In genomic region chr19:4833977-4834376, GRCm38 (mm10) we compare ENCODE assay signal across 25 mouse cellular contexts. TPM values are rescaled to one million over a fixed set of nuclear protein-coding genes. Genes with fewer than 3 reads are reported as not detected.
DNase-seq lines count a peak whose midpoint lies in the region; ATAC-seq and TF ChIP-seq lines count a peak whose summit lies in the region.
"Had no signal": no experiment of that assay in that cellular context is flagged by ENCODE, and none has a peak within 500 bp of the region (broad histone marks: within the 10 kb centered on the region; RNA-seq: fewer than 3 reads in every experiment).

No protein-coding gene starts in this region.

- H3K9ac ChIP-seq in midbrain, embryonic 16.5 days (ENCODE audit: low read depth, low read length), result no peak overlapping the region
- H3K9ac ChIP-seq in heart, embryonic 11.5 days (ENCODE audit: low read depth, low read length), result no peak overlapping the region
- H3K9ac ChIP-seq: forebrain, embryonic 13.5 days; forebrain, postnatal 0 days; hindbrain, embryonic 12.5 days had no signal

- peaks cover 4% of the 10 kb centered on the region; the same call in 1 of the 2 replicates for H3K36me3 ChIP-seq in midbrain, embryonic 16.5 days (ENCODE audit: control insufficient read depth, insufficient read depth, low read length)
- H3K36me3 ChIP-seq in heart, embryonic 11.5 days (ENCODE audit: control insufficient read depth, insufficient read depth, low read length), result no peaks in the 10 kb centered on the region

- H3K27me3 ChIP-seq in midbrain, embryonic 16.5 days (ENCODE audit: control insufficient read depth, insufficient read depth, low read depth, low read length), result no peaks in the 10 kb centered on the region
- H3K27me3 ChIP-seq in heart, embryonic 11.5 days (ENCODE audit: control insufficient read depth, insufficient read depth, low read length), result no peaks in the 10 kb centered on the region
- H3K27me3 ChIP-seq: forebrain, embryonic 13.5 days; hindbrain, embryonic 12.5 days had no signal

- H3K9me3 ChIP-seq in midbrain, embryonic 16.5 days (replicated peaks; ENCODE audit: control insufficient read depth, low read length, poor library complexity, severe bottlenecking), result no peaks in the 10 kb centered on the region
- no peaks in the 10 kb centered on the region for H3K9me3 ChIP-seq in heart, embryonic 11.5 days (replicated peaks; ENCODE audit: control insufficient read depth, low read length)
- H3K9me3 ChIP-seq: embryonic facial prominence, embryonic 10.5 days; forebrain, embryonic 13.5 days; G1E; hindbrain, embryonic 12.5 days had no signal

- peaks cover 10% of the 10 kb centered on the region for H3K4me1 ChIP-seq in midbrain, embryonic 16.5 days (ENCODE audit: control insufficient read depth, insufficient read depth, low read length)
- H3K4me1 ChIP-seq in heart, embryonic 11.5 days (ENCODE audit: control insufficient read depth, insufficient read depth, low read length), result peaks cover 6% of the 10 kb centered on the region; the same call in 1 of the 2 replicates

- DNase-seq in adrenal gland, adult (ENCODE audit: inconsistent age in 2 of 2, low spot score in 1 of 2), result peak; percentile 71 to 81
- no peak for DNase-seq in adrenal gland, postnatal 4 days (ENCODE audit: low spot score in 2 of 2)
- peak; percentile 54 for DNase-seq in gastrocnemius, adult 2 months
- DNase-seq in gastrocnemius, postnatal 4 days (ENCODE audit: low spot score in 2 of 2), result no peak
- peak; percentile 41 for DNase-seq in testis, postnatal 14 days (ENCODE audit: low spot score)
- no peak for DNase-seq in testis, postnatal 10 days (ENCODE audit: low spot score)
- DNase-seq: B cell, adult 2 months; cerebellum, adult 18-20 months; cerebellum, postnatal 10 days; forebrain, postnatal 0 days; heart, postnatal 10 days; heart, postnatal 4 days had no signal

- H3K4me3 ChIP-seq in gastrocnemius, adult 2 months, result no peak overlapping the region
- no peak overlapping the region for H3K4me3 ChIP-seq in midbrain, embryonic 16.5 days (ENCODE audit: low read depth, low read length)
- H3K4me3 ChIP-seq in heart, embryonic 11.5 days (ENCODE audit: low read depth, low read length), result no peak overlapping the region
- H3K4me3 ChIP-seq: embryonic facial prominence, embryonic 10.5 days; forebrain, embryonic 13.5 days; hindbrain, embryonic 12.5 days had no signal

- no peak for ATAC-seq in midbrain, embryonic 16.5 days
- ATAC-seq in heart, embryonic 11.5 days (replicated peaks; ENCODE audit: insufficient number of reproducible peaks, low FRiP score, low TSS enrichment), result no peak
- ATAC-seq: CD4-positive, CD25-positive, alpha-beta regulatory T cell, adult 4 months; forebrain, embryonic 13.5 days; forebrain, postnatal 0 days; hindbrain, embryonic 16.5 days; inflammation-experienced regulatory T-cells, adult 6 months; intestine, postnatal 0 days had no signal

- H3K27ac ChIP-seq in gastrocnemius, adult 2 months, result no peak overlapping the region
- H3K27ac ChIP-seq in midbrain, embryonic 16.5 days (ENCODE audit: low read length), result no peak overlapping the region
- no peak overlapping the region for H3K27ac ChIP-seq in heart, embryonic 11.5 days (ENCODE audit: low read depth, low read length)
- H3K27ac ChIP-seq: embryonic facial prominence, embryonic 10.5 days; forebrain, embryonic 13.5 days; hindbrain, embryonic 12.5 days had no signal

- no peak for TF ChIP-seq CTCF in gastrocnemius, adult 2 months (IDR thresholded peaks at IDR 0.05)

- 89% methylated on average over 8 of the region's 8 CpGs for WGBS in midbrain, embryonic 16.5 days
- WGBS in heart, embryonic 11.5 days (ENCODE audit: insufficient replicate concordance), result 84% methylated on average over 8 of the region's 8 CpGs

- H3K4me2 ChIP-seq in midbrain, embryonic 16.5 days (ENCODE audit: low read length), result no peak overlapping the region
- H3K4me2 ChIP-seq in heart, embryonic 11.5 days, result no peak overlapping the region
- H3K4me2 ChIP-seq: forebrain, embryonic 13.5 days; hindbrain, embryonic 12.5 days had no signal

- intact Hi-C loops in gastrocnemius, adult 2 months (cut with DNase I), result no loop called here

RNA-seq across cellular contexts. Expression of gene Ccs, which starts 5.2 kb away (rescaled TPM):
- total RNA-seq in adrenal gland, postnatal 4 days (2021), result 10 to 100 TPM; 87.5 to 98.7 TPM
- 10 to 100 TPM; 17.4 to 24.8 TPM for total RNA-seq in gastrocnemius, adult 2 months (2021)
- 10 to 100 TPM; 40.7 to 44.0 TPM for total RNA-seq in gastrocnemius, postnatal 4 days (2021)
- polyA plus RNA-seq in midbrain, embryonic 16.5 days (2015; fragmentation: Nextera tagmentation; extraction: Ambion mirVana), result 33.3 and 42.5 TPM in 2 replicates
- 37.5 and 38.8 TPM in 2 replicates for polyA plus RNA-seq in heart, embryonic 11.5 days (2014; fragmentation: Nextera tagmentation; extraction: Ambion mirVana)

RNA-seq across cellular contexts. Expression of gene Ccdc87, which starts 5.2 kb away (rescaled TPM):
- total RNA-seq in adrenal gland, postnatal 4 days (2021), result under 1 TPM in 1 of 2 experiments, not detected in 1; 0.17 TPM
- total RNA-seq in gastrocnemius, adult 2 months (2021), result not detected
- total RNA-seq in gastrocnemius, postnatal 4 days (2021), result under 1 TPM in 1 of 2 experiments, not detected in 1; 0.07 TPM
- 0.77 and 0.99 TPM in 2 replicates for polyA plus RNA-seq in midbrain, embryonic 16.5 days (2015; fragmentation: Nextera tagmentation; extraction: Ambion mirVana)
- polyA plus RNA-seq in heart, embryonic 11.5 days (2014; fragmentation: Nextera tagmentation; extraction: Ambion mirVana), result not detected in 2 replicates
- total RNA-seq: gastrocnemius, adult 8-10 months; granulocyte monocyte progenitor cell, adult 5-6 weeks; heart, postnatal 10 days had no signal
- polyA plus RNA-seq: CD4-positive, CD25-positive, alpha-beta regulatory T cell, adult 4 months; G1E; heart, embryonic 14.5 days; inflammation-experienced regulatory T-cells, adult 6 months; intestine, postnatal 0 days had no signal

RNA-seq across cellular contexts. Expression of gene Ctsf, which starts 21.0 kb away (rescaled TPM):
- total RNA-seq in adrenal gland, postnatal 4 days (2021), result 100 to 1,000 TPM; 256 to 274 TPM
- 10 to 100 TPM; 24.8 to 41.9 TPM for total RNA-seq in gastrocnemius, adult 2 months (2021)
- 10 to 100 TPM; 38.9 to 40.9 TPM for total RNA-seq in gastrocnemius, postnatal 4 days (2021)
- 85.8 and 87.4 TPM in 2 replicates for polyA plus RNA-seq in midbrain, embryonic 16.5 days (2015; fragmentation: Nextera tagmentation; extraction: Ambion mirVana)
- 23.3 and 30.2 TPM in 2 replicates for polyA plus RNA-seq in heart, embryonic 11.5 days (2014; fragmentation: Nextera tagmentation; extraction: Ambion mirVana)

RNA-seq across cellular contexts. Expression of gene Rbm14, which starts 22.5 kb away (rescaled TPM):
- total RNA-seq in adrenal gland, postnatal 4 days (2021), result 10 to 100 TPM; 55.8 to 57.7 TPM
- 10 to 100 TPM; 10.4 to 13.6 TPM for total RNA-seq in gastrocnemius, adult 2 months (2021)
- 10 to 100 TPM; 33.6 to 46.1 TPM for total RNA-seq in gastrocnemius, postnatal 4 days (2021)
- polyA plus RNA-seq in midbrain, embryonic 16.5 days (2015; fragmentation: Nextera tagmentation; extraction: Ambion mirVana), result 60.3 and 67.8 TPM in 2 replicates
- polyA plus RNA-seq in heart, embryonic 11.5 days (2014; fragmentation: Nextera tagmentation; extraction: Ambion mirVana), result 58.0 and 67.5 TPM in 2 replicates

RNA-seq across cellular contexts. Expression of gene Gm21992, which starts 22.6 kb away (rescaled TPM):
- total RNA-seq in adrenal gland, postnatal 4 days (2021), result 10 to 100 TPM; 15.1 to 27.1 TPM
- 10 to 100 TPM; 11.3 to 14.0 TPM for total RNA-seq in gastrocnemius, adult 2 months (2021)
- 10 to 100 TPM; 15.4 to 22.9 TPM for total RNA-seq in gastrocnemius, postnatal 4 days (2021)
- 19.0 and 21.2 TPM in 2 replicates for polyA plus RNA-seq in midbrain, embryonic 16.5 days (2015; fragmentation: Nextera tagmentation; extraction: Ambion mirVana)
- 19.8 and 24.0 TPM in 2 replicates for polyA plus RNA-seq in heart, embryonic 11.5 days (2014; fragmentation: Nextera tagmentation; extraction: Ambion mirVana)

Comparison
In these comparisons a context has a peak if more than half of its experiments do, and no peak if none do; other contexts are left out.
1. DNase-seq: peak in adrenal gland, adult (2 of 2), gastrocnemius, adult 2 months (single experiment) and testis, postnatal 14 days (single experiment); none in adrenal gland, postnatal 4 days (0 of 2), gastrocnemius, postnatal 4 days (0 of 2) and testis, postnatal 10 days (single experiment).
2. RNA of gene Ctsf, which starts 21.0 kb away (total RNA-seq): 256 to 274 TPM in adrenal gland, postnatal 4 days; 24.8 to 41.9 TPM in gastrocnemius, adult 2 months and 38.9 to 40.9 TPM in gastrocnemius, postnatal 4 days; every median in the first group is over 4 times any median in the second.